Mouse (Mus musculus): ENCODE measurements around the gene Ing1.

DNA sequence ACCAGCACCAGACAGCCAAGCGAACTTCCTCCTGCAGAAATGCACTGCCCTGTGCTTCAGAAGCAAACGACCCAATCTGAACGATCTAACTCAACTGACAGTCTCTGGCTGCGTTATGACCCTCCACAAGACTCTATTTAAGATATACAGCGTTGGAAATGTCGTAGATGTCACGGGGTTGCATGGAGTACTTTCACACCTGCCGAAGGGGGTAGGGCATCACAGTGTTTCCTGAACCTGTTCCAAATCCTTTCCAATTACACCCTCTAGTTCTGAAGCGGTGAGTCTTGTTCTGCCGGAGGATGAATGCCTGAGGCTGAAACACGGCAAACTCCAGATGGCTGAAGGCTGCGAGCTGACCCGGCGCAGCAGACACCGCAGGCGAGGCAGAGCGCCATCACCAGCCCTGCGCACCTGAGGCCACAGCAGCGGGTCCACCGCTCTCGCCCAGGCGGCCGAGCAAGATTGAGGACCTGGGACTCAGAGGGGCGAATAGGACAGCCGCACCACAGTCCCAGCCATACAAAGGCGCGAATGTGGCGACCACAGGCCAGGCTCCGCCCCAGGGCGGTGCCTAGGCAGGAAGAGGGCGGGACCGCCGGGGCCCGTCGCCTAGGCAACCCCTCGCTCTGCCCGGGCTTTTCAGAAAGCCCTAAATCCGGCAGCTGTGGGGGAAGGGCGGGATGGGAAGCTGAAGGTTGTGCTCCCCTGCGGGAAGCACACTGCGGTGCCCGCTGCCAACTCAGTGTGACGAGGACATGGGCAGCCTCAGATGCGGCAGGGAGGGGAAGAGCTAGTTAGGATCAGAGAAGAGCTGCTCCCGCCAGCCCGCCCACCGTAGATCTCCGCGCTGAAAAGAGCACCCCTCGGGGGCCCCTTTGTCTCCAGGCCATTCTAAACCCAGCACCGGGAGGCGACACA, at the start of gene Ing1:
- TF ChIP-seq POLR2A (IDR thresholded peaks at IDR 0.05; ENCODE audit: borderline replicate concordance, insufficient read depth, low read length): peak; percentile 89
- no peak for TF ChIP-seq CTCF (IDR thresholded peaks at IDR 0.05; ENCODE audit: borderline replicate concordance, insufficient read depth, low read depth, low read length)
